Mouse (Mus musculus): ENCODE data around the gene Cep78.
A peak's percentile ranks its signal among the peaks of the same experiment; 100 is the strongest.
"Not testable (repeated sequence)": the region's sequence is repeated elsewhere in the genome, so short reads cannot be mapped to it uniquely, and the experiment has no call there.

Gene Cep78

DNA sequence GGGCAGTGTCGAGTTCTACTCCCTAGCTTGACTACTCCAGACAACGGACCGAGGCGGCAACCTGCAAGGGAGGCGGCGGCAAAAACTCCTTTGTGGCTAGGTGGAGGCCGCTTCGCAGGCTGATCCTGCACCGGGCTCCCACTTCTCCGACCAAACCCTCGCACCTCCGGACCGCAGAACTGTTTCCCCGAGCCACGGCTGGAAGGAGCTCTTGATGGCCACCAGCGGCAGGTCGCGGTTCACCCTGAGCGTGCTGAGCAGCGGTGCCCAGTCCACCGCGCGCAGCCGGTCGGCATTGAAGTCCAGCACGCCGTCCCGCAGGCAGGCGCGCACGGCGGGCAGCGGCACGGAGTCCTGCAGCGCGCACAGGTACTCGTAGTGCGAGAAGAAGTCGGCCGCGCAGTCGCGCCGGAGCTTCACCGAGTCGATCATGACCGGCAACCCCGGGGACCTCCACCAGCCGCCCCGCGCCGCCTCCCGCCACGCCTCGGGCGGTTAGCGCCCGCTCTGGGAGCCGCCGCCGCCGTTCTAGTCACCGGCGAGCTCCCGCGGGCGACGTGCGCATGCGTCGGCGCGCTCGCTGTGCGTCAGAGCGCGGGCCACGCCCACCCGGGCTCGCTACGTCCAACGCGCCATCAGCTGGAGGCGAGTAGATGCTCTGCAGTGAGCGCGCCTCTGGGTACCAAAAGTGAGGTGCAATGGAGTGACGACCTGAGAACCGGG, at the start of gene Cep78:
TSS of gene Cep78 (minus strand) at position 541 of the 723 bp plus-strand sequence.
- peak; percentile 72 for DNase-seq (ENCODE audit: low read depth, low spot score)

DNA sequence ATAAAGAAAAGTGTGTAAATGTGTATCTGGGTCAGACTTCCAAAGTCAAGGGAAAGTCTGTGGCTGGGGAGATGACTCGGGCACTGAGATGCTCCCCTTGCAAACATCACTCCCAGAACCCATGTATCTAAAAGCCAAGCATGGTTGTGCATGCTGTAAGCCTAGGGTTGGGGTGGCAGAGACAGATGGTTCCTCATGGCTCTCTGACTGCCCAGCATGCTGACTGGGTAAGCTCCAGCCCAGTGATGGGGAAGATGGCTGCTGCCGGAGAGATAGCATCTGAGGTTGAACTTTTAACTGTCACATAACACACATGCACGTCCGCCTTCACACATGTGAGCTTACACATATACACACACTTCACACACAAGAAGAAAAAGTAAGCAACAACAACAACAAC, 46.5 kb upstream of the Cep78 start:
- no peak for DNase-seq (ENCODE audit: low read depth, low spot score)

DNA sequence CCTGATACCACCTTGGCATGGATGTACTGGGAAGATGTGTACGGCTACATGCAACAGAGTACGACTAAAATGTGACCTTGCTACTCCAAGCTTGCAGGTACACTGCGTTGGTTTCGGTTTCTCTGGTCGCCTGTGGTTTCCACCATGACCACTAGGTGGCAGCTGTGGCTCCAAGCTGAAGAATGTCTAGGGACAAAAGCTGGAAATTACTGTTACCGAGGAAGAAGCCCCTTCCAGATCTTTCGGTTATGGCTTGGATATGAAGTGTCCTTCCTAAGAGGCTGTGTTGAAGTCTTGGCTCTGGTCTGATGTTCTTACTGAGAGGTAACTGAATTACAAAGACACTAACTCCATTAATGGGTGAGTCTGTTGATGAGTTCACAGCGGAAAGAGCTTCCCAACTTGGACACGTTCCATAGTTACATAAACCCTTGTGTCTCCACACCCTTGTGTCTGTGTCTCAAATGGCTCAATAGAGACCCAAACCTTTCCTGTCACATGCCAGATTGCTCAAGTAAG, 44.5 kb upstream of the Cep78 start:
- DNase-seq (ENCODE audit: low read depth, low spot score): not testable (repeated sequence)

DNA sequence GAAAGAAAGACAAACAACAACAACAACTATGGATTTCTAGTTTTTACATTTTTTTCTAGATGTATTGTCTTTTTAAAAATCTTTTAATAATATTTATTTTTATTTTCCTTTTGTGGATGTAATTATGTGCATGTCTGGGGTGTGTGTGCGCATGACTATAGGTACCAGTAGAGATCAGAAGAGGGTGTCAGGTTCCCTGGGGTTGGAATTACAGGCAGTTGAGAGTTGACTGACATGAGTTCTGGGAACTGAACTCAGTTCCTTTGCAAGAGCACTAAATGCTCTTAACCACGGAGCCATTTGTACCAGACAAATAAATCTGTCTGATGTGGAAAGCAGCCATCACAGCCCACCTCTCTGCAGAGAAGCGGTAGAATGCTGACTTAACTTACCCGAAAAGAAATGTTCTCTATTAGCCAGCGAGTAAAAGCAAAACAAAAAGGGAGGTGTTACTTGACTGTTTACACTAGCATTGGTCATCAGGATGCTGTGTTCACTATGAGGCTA, 44.0 kb upstream of the Cep78 start:
- DNase-seq (ENCODE audit: low read depth, low spot score): no peak

DNA sequence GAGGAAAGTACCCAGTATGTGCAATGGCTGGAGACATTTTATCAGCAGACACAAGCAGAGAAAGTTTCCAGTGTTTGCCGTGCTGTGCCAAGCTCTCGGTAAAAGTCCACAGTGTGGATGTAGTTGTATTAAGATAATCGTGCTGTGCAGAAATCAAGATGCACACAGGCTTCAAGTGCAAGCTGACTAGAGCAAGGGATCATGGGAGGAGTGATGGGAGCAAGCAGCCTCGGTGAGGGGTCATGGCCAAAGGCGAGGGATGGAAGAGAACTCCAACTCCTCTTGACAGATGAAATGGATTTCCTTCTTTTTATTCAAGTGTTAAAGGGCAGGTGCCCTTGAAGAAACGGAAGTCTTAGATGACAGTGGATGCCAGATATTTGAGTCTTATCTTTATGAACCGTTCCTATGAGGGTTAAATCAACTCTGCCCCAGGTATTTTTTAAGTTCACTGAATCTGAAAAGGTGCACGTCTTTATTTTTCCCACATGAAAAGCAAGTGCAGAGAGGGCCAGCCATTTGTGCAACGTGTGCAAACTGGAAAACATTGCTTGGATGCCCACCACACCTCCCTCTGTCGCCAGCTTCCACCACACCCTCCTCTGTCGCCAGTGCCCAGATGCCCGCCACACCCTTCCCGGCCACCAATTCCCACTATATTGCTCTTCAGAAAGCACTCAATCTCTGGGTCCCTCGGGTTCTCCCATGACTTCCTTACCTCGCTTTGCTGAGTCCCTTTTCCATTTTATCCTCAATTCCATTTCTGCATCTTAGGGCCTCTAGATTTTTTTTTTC, 43.3 kb upstream of the Cep78 start:
- DNase-seq (ENCODE audit: low read depth, low spot score): no peak

DNA sequence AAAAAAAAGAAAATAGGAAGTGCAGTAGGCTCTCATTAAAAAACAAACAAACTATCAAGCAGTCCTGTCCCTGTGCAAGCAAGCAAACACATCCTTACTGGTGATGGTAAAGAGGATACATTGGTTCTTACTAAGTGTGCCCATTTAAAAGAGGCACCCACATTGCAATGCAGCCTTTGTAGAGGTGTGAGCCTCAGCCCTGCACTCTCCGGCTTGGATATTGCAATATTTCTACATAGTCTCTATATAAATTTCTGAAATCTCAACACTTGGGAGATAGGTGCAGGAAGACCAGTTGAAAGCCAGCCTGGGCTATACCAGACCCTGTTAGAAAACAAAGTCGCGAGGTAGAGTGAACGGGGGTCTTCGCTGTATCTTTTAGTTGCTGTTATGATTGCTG, 41.5 kb upstream of the Cep78 start:
- DNase-seq (ENCODE audit: low read depth, low spot score): no peak

DNA sequence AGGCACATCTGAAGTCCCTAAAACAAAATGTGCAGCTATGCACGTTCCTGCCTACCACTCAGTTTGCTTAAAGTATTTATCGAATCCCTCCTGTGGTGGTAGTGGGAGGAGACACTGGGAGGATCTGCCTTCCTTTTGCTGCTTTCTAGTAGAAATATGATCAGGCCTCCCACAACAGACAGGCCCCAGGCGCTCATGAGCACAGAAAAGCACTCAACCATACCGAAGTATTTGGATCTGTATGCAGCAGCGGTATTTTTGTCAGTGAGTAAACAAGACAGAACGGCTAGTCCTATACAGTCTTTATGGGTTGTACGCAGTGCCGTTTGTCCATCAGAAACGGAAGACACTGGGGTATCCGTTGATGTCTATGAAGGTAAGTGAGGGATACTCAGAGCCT, 37.4 kb upstream of the Cep78 start:
- no peak for DNase-seq (ENCODE audit: low read depth, low spot score)

DNA sequence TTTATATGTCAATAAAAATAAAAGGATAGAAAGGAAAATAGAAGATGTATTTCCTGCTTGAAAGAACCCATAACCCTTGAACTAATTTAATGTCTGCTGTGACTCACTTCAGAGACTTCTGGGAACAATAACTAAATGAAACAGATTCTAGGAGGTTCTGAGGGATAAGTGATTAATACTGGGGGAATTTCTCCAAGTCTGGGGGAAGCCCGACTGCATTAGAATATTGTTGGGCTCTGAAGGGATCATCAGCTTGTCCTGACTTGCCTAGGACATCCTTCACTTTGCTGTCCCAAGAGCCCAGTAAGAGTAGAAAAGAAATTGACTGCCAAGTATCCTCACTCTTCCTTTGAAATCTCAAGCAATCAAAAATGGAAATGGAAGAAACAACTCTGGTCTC, 31.4 kb upstream of the Cep78 start:
- DNase-seq (ENCODE audit: low read depth, low spot score): no peak

DNA sequence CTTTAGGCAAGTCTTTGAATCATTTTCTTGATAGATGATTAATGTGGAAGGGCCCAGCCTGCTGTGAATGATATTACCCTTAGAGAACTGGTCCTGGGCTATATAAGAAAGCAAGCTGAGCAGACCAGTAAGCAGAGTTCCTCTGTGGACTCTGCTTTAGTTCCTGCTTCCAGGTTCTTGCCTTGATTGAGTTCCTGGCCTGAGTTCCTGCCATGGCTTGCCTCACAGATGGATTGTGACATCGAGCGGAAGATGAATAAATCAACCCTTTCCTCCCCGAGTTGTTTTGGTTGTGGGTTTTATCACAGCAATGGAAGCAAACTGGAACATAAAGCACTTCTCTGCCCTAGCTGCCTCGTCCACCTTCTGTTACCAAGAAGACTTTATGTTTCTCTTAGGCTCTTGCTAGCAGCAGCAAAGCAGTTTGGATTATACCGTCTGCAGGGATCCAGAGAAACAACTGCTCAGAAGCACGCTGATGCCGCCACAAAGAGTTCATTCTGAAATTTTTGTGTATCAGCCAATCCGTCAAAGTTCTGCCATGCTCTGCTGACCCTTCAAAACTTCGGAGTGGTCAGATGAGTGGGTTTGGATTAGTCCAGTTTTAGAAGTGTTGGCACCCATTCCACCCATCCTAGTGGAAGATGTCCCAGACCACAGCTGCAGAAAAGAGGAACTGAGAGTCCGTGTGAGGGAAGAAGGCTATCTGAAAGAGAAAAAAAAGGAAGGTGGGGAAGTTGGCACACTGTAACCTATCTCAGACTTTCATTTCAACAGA, 30.6 kb upstream of the Cep78 start:
- DNase-seq (ENCODE audit: low read depth, low spot score): no peak

DNA sequence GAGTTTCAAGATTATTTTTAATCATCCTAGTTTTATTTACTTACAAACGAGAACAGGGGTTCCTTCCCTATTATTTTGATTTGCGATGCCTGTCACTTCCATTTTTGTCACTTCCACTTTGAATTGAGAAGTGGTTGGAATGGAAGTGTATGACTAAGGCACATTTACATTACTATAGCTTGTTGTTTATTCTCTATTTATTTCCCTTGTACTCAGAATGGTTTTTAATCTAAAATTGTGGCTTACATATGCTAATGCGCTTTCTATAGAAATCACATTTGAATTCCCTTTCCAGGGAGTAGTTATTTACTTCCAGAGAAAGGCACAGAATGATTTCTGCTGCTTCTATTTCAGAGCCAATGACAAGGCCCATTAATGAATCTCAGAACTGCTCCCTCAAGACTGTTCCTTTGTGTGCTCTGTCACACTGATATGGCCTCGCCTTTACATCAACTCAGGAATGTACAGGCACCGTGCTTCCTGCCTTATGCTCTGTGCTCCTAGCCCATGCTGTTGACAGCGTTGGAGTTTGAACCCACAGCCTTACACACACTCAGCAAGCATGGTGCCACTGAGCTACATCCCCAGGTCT, 25.1 kb upstream of the Cep78 start:
- DNase-seq (ENCODE audit: low read depth, low spot score): no peak

DNA sequence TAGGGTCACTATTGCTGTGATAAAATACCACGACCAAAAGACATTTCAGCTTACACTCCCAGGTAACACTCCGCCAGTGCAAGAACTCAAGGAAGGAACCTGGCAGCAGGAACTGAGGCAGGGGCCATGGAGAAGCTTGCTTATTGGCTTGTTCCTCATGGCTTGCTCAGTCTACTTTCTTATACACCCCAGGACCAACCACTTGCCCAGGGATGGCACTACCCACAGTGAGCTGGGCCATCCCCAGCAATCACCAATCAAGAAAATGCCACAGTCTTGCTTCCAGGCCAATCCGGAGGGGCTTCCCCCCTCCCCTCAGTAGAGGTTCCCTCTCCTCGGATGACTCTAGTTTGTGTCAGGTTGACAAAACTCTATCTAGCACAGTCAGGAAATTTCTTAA, 24.3 kb upstream of the Cep78 start:
- no peak for DNase-seq (ENCODE audit: low read depth, low spot score)

DNA sequence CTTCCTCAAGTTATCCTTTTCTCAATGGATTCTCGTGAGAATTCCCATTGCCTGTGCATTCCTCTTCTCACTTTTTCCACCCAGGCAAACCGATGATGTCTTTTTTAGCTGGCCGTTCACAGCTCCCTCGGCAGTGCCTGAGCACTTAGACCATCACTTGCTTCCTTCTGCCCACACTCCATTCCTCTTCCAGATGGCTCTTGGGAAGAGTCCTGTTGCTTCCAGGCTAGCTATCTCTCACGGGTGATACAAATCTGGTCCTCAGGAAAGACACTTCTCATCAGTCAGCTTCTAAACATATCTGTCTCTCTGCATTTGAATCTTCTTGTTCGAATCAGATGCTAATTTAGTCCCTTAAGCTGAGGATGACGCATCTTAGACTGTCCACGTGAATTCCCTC, 22.3 kb upstream of the Cep78 start:
- no peak for DNase-seq (ENCODE audit: low read depth, low spot score)

DNA sequence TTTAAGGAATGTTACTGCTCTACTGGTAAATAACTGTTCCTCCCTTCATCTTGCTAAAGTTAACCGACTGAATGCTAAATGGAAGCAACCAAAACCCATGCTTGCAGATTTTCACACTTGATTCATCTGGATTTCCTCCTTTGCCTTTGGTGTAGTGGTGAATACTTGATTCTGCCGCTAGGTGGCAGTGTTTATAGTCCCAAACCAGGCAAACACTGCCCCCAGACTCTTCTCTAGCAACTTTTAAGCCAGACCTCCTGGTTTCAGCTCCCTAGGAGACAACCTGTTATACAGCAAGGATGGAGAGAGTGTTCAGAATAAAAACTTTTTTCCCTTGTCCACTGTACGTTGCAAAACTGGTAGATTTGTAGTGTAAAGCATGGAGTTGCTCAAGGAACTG, 13.4 kb upstream of the Cep78 start:
- DNase-seq (ENCODE audit: low read depth, low spot score): no peak

DNA sequence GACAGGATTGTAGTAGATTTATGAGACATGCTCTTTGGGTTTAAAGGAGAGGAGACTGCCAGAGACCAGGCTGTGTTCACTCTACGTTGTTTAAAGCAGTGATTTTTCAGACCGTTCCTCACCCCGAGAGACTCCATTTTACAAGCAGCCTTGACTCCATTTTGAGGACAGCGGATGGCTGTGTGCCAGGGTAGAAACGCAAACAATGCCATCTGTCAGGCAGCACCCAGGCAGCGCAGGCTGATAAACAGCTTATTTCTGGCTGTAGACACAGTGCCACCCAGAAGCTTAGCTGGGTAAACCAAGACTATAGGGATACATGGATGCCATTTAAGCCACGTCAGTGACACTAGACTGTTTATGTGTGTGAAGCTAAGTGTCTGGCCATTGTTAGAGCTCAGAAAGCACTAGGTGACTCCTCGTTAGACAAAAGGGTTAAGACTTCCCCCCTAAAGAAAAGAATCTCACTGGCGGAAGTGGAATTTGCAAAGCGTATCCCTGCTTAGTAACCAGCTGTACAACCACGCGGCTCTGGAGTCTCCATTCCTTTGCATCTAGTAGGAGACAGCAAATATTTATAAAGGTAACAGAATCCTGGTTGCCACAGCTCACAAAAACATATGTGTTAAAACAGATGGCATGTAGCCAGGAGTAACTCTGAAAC, 12.2 kb upstream of the Cep78 start:
- DNase-seq (ENCODE audit: low read depth, low spot score): no peak

DNA sequence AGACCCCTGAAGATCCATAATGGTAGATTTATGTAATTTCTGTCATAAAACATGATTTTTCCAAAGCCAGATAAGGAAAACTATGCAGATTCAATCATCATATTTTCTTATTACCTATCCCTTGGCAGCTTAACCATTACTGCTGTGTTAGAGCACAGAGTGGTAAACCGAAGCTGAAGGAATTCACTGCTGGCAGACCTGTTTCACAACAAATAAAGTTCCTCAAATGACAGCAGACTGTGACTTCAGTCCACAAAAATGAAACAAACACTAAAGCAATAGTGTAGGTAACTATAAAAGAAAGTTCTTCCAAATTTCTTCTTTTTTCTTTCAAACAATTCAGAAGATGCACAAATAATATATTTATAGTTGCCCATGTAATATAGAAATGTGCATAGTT, 5.3 kb upstream of the Cep78 start:
- no peak for DNase-seq (ENCODE audit: low read depth, low spot score)

DNA sequence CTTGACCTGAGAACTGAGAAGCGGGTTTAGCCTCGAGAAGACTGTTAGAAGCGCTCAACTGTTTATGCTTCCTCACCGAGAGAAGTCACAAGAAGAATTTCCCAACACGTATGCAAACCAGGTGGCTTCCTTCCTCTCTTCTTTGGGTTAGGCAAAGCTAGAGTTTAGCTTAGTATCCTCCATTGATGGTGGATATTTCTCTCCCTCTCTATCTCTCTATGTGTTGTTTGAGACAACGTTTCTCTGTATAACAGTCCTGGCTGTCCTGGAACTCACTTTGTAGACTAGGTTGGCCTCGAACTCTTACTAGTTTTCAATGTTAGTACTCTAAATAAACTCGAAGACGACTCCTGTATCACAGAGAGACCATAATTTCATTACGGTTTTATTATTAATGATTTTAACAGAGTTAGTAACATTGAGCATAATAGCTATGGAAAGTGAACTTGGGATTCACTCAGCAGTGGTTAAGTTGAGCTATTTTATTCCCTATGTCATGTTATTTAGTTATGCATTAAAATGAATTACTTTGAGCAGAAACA, 454 bp upstream of the Cep78 start:
- DNase-seq (ENCODE audit: low read depth, low spot score): no peak

DNA sequence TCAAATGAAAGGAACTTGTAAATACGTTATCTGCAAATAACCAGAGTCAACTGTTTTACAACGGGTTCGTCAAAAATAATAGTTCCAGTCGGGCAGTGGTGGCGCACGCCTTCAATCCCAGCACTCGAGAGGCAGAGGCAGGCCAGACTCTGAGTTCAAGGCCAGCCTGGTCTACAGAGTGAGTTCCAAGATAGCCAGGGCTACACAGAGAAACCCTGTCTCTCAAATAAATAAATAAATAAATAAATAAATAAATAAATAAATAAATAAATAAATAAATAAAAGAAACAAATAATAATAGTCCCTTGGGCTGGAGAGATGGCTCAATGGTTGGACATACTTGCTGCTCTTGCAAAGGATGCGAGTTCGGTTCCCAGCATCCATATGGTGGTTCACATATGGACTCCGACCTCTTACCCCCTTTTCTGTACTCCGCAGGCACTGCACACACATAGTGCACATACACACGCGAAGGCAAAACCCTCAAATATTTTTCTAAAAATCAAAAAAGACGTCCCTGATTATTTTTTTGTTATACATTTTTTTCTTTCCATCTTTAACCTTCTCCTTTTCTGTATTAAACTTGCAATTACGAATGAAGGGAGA, 947 bp downstream of the Cep78 start:
- DNase-seq (ENCODE audit: low read depth, low spot score): no peak

DNA sequence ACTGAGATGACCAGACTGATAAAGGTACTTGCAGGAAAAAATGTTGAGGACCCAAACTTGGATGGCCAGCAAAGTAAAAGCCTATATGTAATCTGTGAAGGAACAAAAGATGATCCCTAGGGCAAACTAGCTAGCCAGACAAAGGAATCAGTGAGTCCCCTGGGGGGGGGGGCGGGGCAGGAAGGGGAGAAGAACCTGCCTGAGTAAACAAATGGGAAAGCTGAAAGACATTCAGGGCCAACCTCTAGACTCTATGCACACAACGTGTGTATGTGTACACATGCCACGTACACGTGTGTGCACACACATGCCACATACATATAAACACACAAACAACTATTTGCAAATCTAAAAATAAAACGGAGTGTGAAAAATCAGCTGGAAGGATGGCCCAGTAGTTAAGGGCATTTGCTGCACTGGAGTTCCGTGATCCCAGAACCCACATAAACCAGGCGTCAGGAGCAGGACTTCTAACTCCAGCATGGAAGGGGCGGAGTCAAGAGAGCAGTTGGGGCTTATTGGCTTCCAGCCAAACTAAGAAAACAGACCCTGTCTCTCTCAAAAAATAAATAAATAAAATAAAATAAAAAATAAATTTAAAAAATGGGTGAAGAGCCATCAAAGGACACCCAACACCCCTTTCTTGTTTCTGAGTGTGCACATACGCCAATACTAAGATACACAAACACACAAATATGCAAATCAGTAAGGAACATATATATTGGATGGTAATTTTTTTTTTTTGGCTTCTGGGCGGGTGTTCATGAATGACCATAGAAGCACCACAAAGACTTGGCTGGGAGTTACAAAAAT, 1.7 kb downstream of the Cep78 start:
- DNase-seq (ENCODE audit: low read depth, low spot score): no peak

DNA sequence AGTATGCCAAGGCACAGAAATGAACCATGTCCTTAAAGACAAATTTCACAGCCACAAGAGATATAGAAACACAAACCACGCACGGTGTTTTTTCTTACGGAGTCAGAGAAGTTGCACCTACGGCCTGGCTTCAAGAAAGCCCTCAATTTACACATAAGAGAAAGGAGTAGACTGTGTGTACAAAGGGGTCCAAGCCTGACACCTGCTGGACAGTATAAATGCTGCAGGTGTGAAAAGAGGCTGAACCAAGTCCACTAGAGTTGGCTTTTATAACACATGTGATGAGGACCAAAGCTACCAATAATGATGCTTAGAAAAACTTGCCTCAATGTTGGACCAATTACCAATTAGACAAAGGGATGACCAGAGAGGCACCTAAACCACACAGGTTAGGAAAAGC, 2.9 kb downstream of the Cep78 start:
- no peak for DNase-seq (ENCODE audit: low read depth, low spot score)

DNA sequence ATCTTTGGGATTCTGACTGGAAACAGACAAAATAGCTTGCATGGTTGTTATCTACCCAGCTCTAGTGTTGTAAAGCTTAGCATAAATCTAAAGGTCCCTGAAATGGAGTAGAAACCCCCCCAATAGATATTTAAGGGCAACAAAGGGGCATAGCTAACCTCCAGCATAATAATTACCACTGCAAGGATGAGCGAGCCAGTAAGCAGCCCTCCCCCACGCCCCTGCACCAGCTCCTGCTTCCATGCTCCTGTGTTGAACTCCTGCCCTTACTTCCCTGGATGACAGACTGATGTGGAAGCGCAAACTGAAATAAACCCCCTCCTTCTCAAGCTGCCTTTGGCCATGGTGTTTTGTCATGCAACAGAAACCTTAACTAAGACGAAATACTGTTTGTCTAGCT, 11.4 kb downstream of the Cep78 start:
- no peak for DNase-seq (ENCODE audit: low read depth, low spot score)

Measured in brain, embryonic 18.5 days (tissue).